In genomic region chr6:71149534-71149933, GRCm38 (mm10) we compare ENCODE assay signal across 9 mouse cellular contexts. TPM values are rescaled to one million over a fixed set of nuclear protein-coding genes. Genes with fewer than 3 reads are reported as not detected.
A peak's percentile ranks its signal among the peaks of the same experiment; 100 is the strongest.
DNase-seq lines count a peak whose midpoint lies in the region; ATAC-seq and TF ChIP-seq lines count a peak whose summit lies in the region.
"Had no signal": no experiment of that assay in that cellular context is flagged by ENCODE, and none has a peak within 500 bp of the region (broad histone marks: within the 10 kb centered on the region; RNA-seq: fewer than 3 reads in every experiment).

No protein-coding gene starts in this region.

- no peaks in the 10 kb centered on the region for H3K4me1 ChIP-seq in embryonic facial prominence, embryonic 11.5 days (ENCODE audit: control insufficient read depth, insufficient read depth, low read length)
- no peaks in the 10 kb centered on the region for H3K4me1 ChIP-seq in hindbrain, embryonic 14.5 days (replicated peaks; ENCODE audit: control insufficient read depth, insufficient read depth, low read length)
- no peaks in the 10 kb centered on the region for H3K4me1 ChIP-seq in limb, embryonic 14.5 days (ENCODE audit: control insufficient read depth, insufficient read depth, low read length)
- no peaks in the 10 kb centered on the region for H3K4me1 ChIP-seq in midbrain, postnatal 0 days (ENCODE audit: insufficient read depth, low read length)
- H3K4me1 ChIP-seq in thymus, adult 2 months (replicated peaks; ENCODE audit: control insufficient read depth, insufficient read depth, low read length) = peaks cover 7% of the 10 kb centered on the region

- TF ChIP-seq CTCF in left cerebral cortex, adult 2 months (IDR thresholded peaks at IDR 0.05) = peak; percentile 58
- TF ChIP-seq CTCF in midbrain, postnatal 0 days (IDR thresholded peaks at IDR 0.05) = peak; percentile 84
- peak; percentile 78; the same call in 1 of the 2 replicates for TF ChIP-seq CTCF in thymus, adult 2 months (IDR thresholded peaks at IDR 0.05; ENCODE audit: borderline replicate concordance, control insufficient read depth, extremely low read depth, insufficient read depth, low read length, poor library complexity)

- H3K4me2 ChIP-seq in embryonic facial prominence, embryonic 11.5 days (ENCODE audit: low read depth, low read length) = no peak overlapping the region
- H3K4me2 ChIP-seq in hindbrain, embryonic 14.5 days (replicated peaks) = no peak overlapping the region
- H3K4me2 ChIP-seq in limb, embryonic 14.5 days (replicated peaks; ENCODE audit: low read depth, low read length, severe bottlenecking) = no peak overlapping the region
- H3K4me2 ChIP-seq in midbrain, postnatal 0 days (ENCODE audit: low read depth, low read length, poor library complexity, severe bottlenecking) = no peak overlapping the region

- peak; percentile 63; the same call in 1 of the 2 replicates for ATAC-seq in embryonic facial prominence, embryonic 11.5 days (replicated peaks; ENCODE audit: insufficient number of reproducible peaks, low FRiP score, low TSS enrichment, low read depth)
- peak; percentile 49; the same call in 1 of the 2 replicates for ATAC-seq in hindbrain, embryonic 14.5 days (ENCODE audit: low FRiP score)
- ATAC-seq in limb, embryonic 14.5 days (ENCODE audit: low FRiP score, low read depth) = no peak
- ATAC-seq in midbrain, postnatal 0 days (ENCODE audit: low FRiP score) = no peak; the same call in 1 of the 2 replicates

- H3K27me3 ChIP-seq in embryonic facial prominence, embryonic 11.5 days (ENCODE audit: control insufficient read depth, insufficient read depth, low read length) = no peaks in the 10 kb centered on the region
- no peaks in the 10 kb centered on the region for H3K27me3 ChIP-seq in hindbrain, embryonic 14.5 days (ENCODE audit: control insufficient read depth, insufficient read depth, low read length)
- H3K27me3 ChIP-seq in limb, embryonic 14.5 days (ENCODE audit: control insufficient read depth, insufficient read depth, low read length) = no peaks in the 10 kb centered on the region
- H3K27me3 ChIP-seq in midbrain, postnatal 0 days (ENCODE audit: insufficient read depth, low read length) = no peaks in the 10 kb centered on the region
- H3K27me3 ChIP-seq in thymus, adult 2 months (ENCODE audit: control insufficient read depth, insufficient read depth, low read length) = no peaks in the 10 kb centered on the region

- DNase-seq in left cerebral cortex, adult 2 months (ENCODE audit: extremely low spot score in 1 of 2, low spot score in 2 of 2) = peak; percentile 21 to 35
- DNase-seq in left cerebral cortex, adult 11 months (ENCODE audit: low spot score) = no peak
- peak; percentile 42 to 66 for DNase-seq in adrenal gland, postnatal 36 days
- peak; percentile 70 for DNase-seq in embryonic facial prominence, embryonic 11.5 days (ENCODE audit: low spot score)
- DNase-seq in hindbrain, embryonic 14.5 days (ENCODE audit: low spot score) = peak; percentile 62
- DNase-seq in limb, embryonic 14.5 days (ENCODE audit: low spot score) = peak; percentile 43
- peak; percentile 52 for DNase-seq in midbrain, postnatal 0 days (ENCODE audit: low spot score)
- peak; percentile 75 for DNase-seq in thymus, adult 2 months

- intact Hi-C loops in left cerebral cortex, adult 2 months (cut with DNase I) = no loop called here

- no peak for TF ChIP-seq POLR2A in limb, embryonic 14.5 days (IDR thresholded peaks at IDR 0.05; ENCODE audit: borderline replicate concordance, extremely low read depth, insufficient read depth, insufficient read length)
- TF ChIP-seq POLR2A in thymus, adult 2 months (IDR thresholded peaks at IDR 0.05; ENCODE audit: control insufficient read depth, extremely low read depth, insufficient read depth, low read length, poor library complexity) = no peak

- no peak overlapping the region for H3K27ac ChIP-seq in left cerebral cortex, adult 2 months
- H3K27ac ChIP-seq in embryonic facial prominence, embryonic 11.5 days (replicated peaks; ENCODE audit: low read depth, low read length) = no peak overlapping the region
- no peak overlapping the region for H3K27ac ChIP-seq in hindbrain, embryonic 14.5 days
- H3K27ac ChIP-seq in limb, embryonic 14.5 days (replicated peaks; ENCODE audit: low read depth, low read length) = no peak overlapping the region
- no peak overlapping the region for H3K27ac ChIP-seq in midbrain, postnatal 0 days (ENCODE audit: low read depth, low read length)
- H3K27ac ChIP-seq in thymus, adult 2 months (ENCODE audit: control insufficient read depth, insufficient read depth, low read length) = no peak overlapping the region

- H3K9ac ChIP-seq in embryonic facial prominence, embryonic 11.5 days (replicated peaks; ENCODE audit: low read length) = no peak overlapping the region
- no peak overlapping the region for H3K9ac ChIP-seq in hindbrain, embryonic 14.5 days
- H3K9ac ChIP-seq in limb, embryonic 14.5 days (ENCODE audit: low read depth, low read length, severe bottlenecking) = no peak overlapping the region
- no peak overlapping the region for H3K9ac ChIP-seq in midbrain, postnatal 0 days (replicated peaks; ENCODE audit: low read length, poor library complexity, severe bottlenecking)

- H3K36me3 ChIP-seq in embryonic facial prominence, embryonic 11.5 days (replicated peaks; ENCODE audit: control insufficient read depth, insufficient read depth, low read depth, low read length) = no peaks in the 10 kb centered on the region
- H3K36me3 ChIP-seq in hindbrain, embryonic 14.5 days (replicated peaks; ENCODE audit: control insufficient read depth, insufficient read depth) = no peaks in the 10 kb centered on the region
- H3K36me3 ChIP-seq in limb, embryonic 14.5 days (ENCODE audit: control insufficient read depth, insufficient read depth, low read length) = no peaks in the 10 kb centered on the region
- H3K36me3 ChIP-seq in midbrain, postnatal 0 days (ENCODE audit: insufficient read depth, low read length) = no peaks in the 10 kb centered on the region
- H3K36me3 ChIP-seq in thymus, adult 2 months (ENCODE audit: control insufficient read depth, insufficient read depth, low read length) = no peaks in the 10 kb centered on the region

- H3K9me3 ChIP-seq in embryonic facial prominence, embryonic 11.5 days (replicated peaks; ENCODE audit: control insufficient read depth, low read length) = no peaks in the 10 kb centered on the region
- no peaks in the 10 kb centered on the region for H3K9me3 ChIP-seq in hindbrain, embryonic 14.5 days (ENCODE audit: control insufficient read depth, low read length)
- no peaks in the 10 kb centered on the region for H3K9me3 ChIP-seq in limb, embryonic 14.5 days (ENCODE audit: control insufficient read depth, low read length)
- H3K9me3 ChIP-seq in midbrain, postnatal 0 days (ENCODE audit: low read length) = no peaks in the 10 kb centered on the region

- WGBS in embryonic facial prominence, embryonic 11.5 days = 20% methylated on average over 5 of the region's 5 CpGs
- 19% methylated on average over 5 of the region's 5 CpGs for WGBS in hindbrain, embryonic 14.5 days
- WGBS in limb, embryonic 14.5 days = 15% methylated on average over 5 of the region's 5 CpGs
- 17% methylated on average over 5 of the region's 5 CpGs for WGBS in midbrain, postnatal 0 days
- WGBS in thymus, adult 2 months = 11% methylated on average over 5 of the region's 5 CpGs

- no peak overlapping the region for H3K4me3 ChIP-seq in left cerebral cortex, adult 2 months
- H3K4me3 ChIP-seq in embryonic facial prominence, embryonic 11.5 days (ENCODE audit: low read depth, low read length) = no peak overlapping the region
- no peak overlapping the region for H3K4me3 ChIP-seq in hindbrain, embryonic 14.5 days (replicated peaks; ENCODE audit: low read length)
- H3K4me3 ChIP-seq in limb, embryonic 14.5 days (replicated peaks; ENCODE audit: low read length) = no peak overlapping the region
- H3K4me3 ChIP-seq in midbrain, postnatal 0 days (ENCODE audit: low read depth, low read length) = no peak overlapping the region
- no peak overlapping the region for H3K4me3 ChIP-seq in thymus, adult 2 months (ENCODE audit: control insufficient read depth, insufficient read depth, low read length)

RNA-seq across cellular contexts. Expression of gene Thnsl2, which starts 5.3 kb away (rescaled TPM):
- 1 to 10 TPM; 3.2 to 3.3 TPM for total RNA-seq in left cerebral cortex, adult 2 months (2021)
- total RNA-seq in adrenal gland, postnatal 36 days (2021) = 10 to 100 TPM; 16.7 to 20.4 TPM
- polyA plus RNA-seq in embryonic facial prominence, embryonic 11.5 days (2014; fragmentation: Nextera tagmentation; extraction: Ambion mirVana) = 4.3 and 4.8 TPM in 2 replicates
- 4.5 and 5.5 TPM in 2 replicates for polyA plus RNA-seq in hindbrain, embryonic 14.5 days (2014; fragmentation: Nextera tagmentation; extraction: Ambion mirVana)
- polyA plus RNA-seq in limb, embryonic 14.5 days (2012; rRNA removed) = 5.6 and 5.9 TPM in 2 replicates
- 8.6 and 9.1 TPM in 2 replicates for polyA plus RNA-seq in limb, embryonic 14.5 days (2014; fragmentation: Nextera tagmentation; extraction: Ambion mirVana)
- 3.7 and 7.3 TPM in 2 replicates for total RNA-seq in midbrain, postnatal 0 days (2014; rRNA removed)
- 4.9 and 5.4 TPM in 2 replicates for polyA plus RNA-seq in midbrain, postnatal 0 days (2015; fragmentation: Nextera tagmentation; extraction: Ambion mirVana)
- 3.9 and 4.6 TPM in 2 replicates for polyA plus RNA-seq in thymus, adult 2 months (2012; rRNA removed)

RNA-seq across cellular contexts. Expression of gene Fabp1, which starts 50.1 kb away (rescaled TPM):
- total RNA-seq in left cerebral cortex, adult 2 months (2021) = not detected
- total RNA-seq in adrenal gland, postnatal 36 days (2021) = 1 to 10 TPM in 1 of 2 experiments, not detected in 1; 1.9 TPM
- not detected in 2 replicates for polyA plus RNA-seq in embryonic facial prominence, embryonic 11.5 days (2014; fragmentation: Nextera tagmentation; extraction: Ambion mirVana)
- not detected in 2 replicates for polyA plus RNA-seq in hindbrain, embryonic 14.5 days (2014; fragmentation: Nextera tagmentation; extraction: Ambion mirVana)
- polyA plus RNA-seq in limb, embryonic 14.5 days (2012; rRNA removed) = 0.23 TPM in 1 of 2 replicates, not detected in the other
- not detected in 2 replicates for polyA plus RNA-seq in limb, embryonic 14.5 days (2014; fragmentation: Nextera tagmentation; extraction: Ambion mirVana)
- not detected in 2 replicates for total RNA-seq in midbrain, postnatal 0 days (2014; rRNA removed)
- polyA plus RNA-seq in midbrain, postnatal 0 days (2015; fragmentation: Nextera tagmentation; extraction: Ambion mirVana) = not detected in 2 replicates
- polyA plus RNA-seq in thymus, adult 2 months (2012; rRNA removed) = 0.47 and 2.2 TPM in 2 replicates
- total RNA-seq: left cerebral cortex, postnatal 14 days had no signal

Comparison
In these comparisons a context has a peak if more than half of its experiments do, and no peak if none do; other contexts are left out.
1. ATAC-seq: peak in embryonic facial prominence, embryonic 11.5 days (single experiment) and hindbrain, embryonic 14.5 days (single experiment); none in limb, embryonic 14.5 days (single experiment) and midbrain, postnatal 0 days (single experiment).
2. Peak in every context shown above with its lines, with median percentiles within 50 percentile points of each other: CTCF ChIP-seq.